Comparison of ENCODE assay signal across 8 mouse cellular contexts in genomic region chrX:14628267-14628901, GRCm38 (mm10).
A peak's percentile ranks its signal among the peaks of the same experiment; 100 is the strongest.
DNase-seq lines count a peak whose midpoint lies in the region; ATAC-seq lines count a peak whose summit lies in the region.
"Had no signal": no experiment of that assay in that cellular context is flagged by ENCODE, and none has a peak within 500 bp of the region (broad histone marks: within the 10 kb centered on the region; RNA-seq: fewer than 3 reads in every experiment).

No protein-coding gene starts in this region.

- H3K4me3 ChIP-seq in heart, embryonic 13.5 days, result no peak overlapping the region
- H3K4me3 ChIP-seq in midbrain, embryonic 14.5 days (replicated peaks; ENCODE audit: low read depth, low read length), result no peak overlapping the region
- H3K4me3 ChIP-seq: myocyte had no signal

- ATAC-seq in heart, embryonic 13.5 days (ENCODE audit: extremely low read depth, insufficient number of reproducible peaks, low FRiP score, low TSS enrichment), result peak; percentile 19; the same call in 1 of the 2 replicates
- peak; percentile 46; the same call in 1 of the 2 replicates for ATAC-seq in midbrain, embryonic 14.5 days (ENCODE audit: low FRiP score, low TSS enrichment)

- H3K4me1 ChIP-seq in heart, embryonic 13.5 days, result no peaks in the 10 kb centered on the region
- no peaks in the 10 kb centered on the region for H3K4me1 ChIP-seq in midbrain, embryonic 14.5 days (ENCODE audit: control insufficient read depth, insufficient read depth, low read length)

- no peaks in the 10 kb centered on the region for H3K36me3 ChIP-seq in heart, embryonic 13.5 days
- no peaks in the 10 kb centered on the region for H3K36me3 ChIP-seq in midbrain, embryonic 14.5 days (ENCODE audit: control insufficient read depth, insufficient read depth, low read length)

- H3K9ac ChIP-seq in heart, embryonic 13.5 days, result no peak overlapping the region
- no peak overlapping the region for H3K9ac ChIP-seq in midbrain, embryonic 14.5 days (replicated peaks; ENCODE audit: low read length)

- 30% methylated on average over 10 of the region's 10 CpGs for WGBS in heart, embryonic 13.5 days
- 30% methylated on average over 10 of the region's 10 CpGs for whole genome bisulfite sequencing in midbrain, embryonic 14.5 days

- H3K27ac ChIP-seq in heart, embryonic 13.5 days (replicated peaks), result peak overlapping the region; percentile 66
- H3K27ac ChIP-seq in midbrain, embryonic 14.5 days (replicated peaks; ENCODE audit: low read depth, low read length), result no peak overlapping the region

- peak; percentile 1 for DNase-seq in ovary, adult 18-20 months (ENCODE audit: low spot score)
- no peak for DNase-seq in ovary, postnatal 36 days (ENCODE audit: low spot score)
- peak; percentile 52 for DNase-seq in embryo, embryonic 11 days
- DNase-seq in kidney, postnatal 10 days, result peak; percentile 61
- peak; percentile 59 for DNase-seq in midbrain, embryonic 14.5 days
- DNase-seq in urinary bladder, adult 2 months (ENCODE audit: low spot score), result no peak

- H3K27me3 ChIP-seq in heart, embryonic 13.5 days (replicated peaks), result no peaks in the 10 kb centered on the region
- H3K27me3 ChIP-seq in midbrain, embryonic 14.5 days (ENCODE audit: control insufficient read depth, insufficient read depth, low read length), result no peaks in the 10 kb centered on the region

- H3K4me2 ChIP-seq in heart, embryonic 13.5 days, result peak overlapping the region; percentile 24; the same call in 1 of the 2 replicates
- no peak overlapping the region for H3K4me2 ChIP-seq in midbrain, embryonic 14.5 days (ENCODE audit: low read length)

- 0 out of 2 replicates have a peak, but pooled peaks cover 3% of the 10 kb centered on the region for H3K9me3 ChIP-seq in heart, embryonic 13.5 days
- H3K9me3 ChIP-seq in midbrain, embryonic 14.5 days (ENCODE audit: control insufficient read depth, low read length), result no peaks in the 10 kb centered on the region

Comparison
In these comparisons a context has a peak if more than half of its experiments do, and no peak if none do; other contexts are left out.
1. DNase-seq: peak in ovary, adult 18-20 months (single experiment), embryo, embryonic 11 days (single experiment), kidney, postnatal 10 days (single experiment) and midbrain, embryonic 14.5 days (single experiment); none in ovary, postnatal 36 days (single experiment) and urinary bladder, adult 2 months (single experiment).